Mouse (Mus musculus): Measurements from ENCODE around the gene Heyl.

DNA sequence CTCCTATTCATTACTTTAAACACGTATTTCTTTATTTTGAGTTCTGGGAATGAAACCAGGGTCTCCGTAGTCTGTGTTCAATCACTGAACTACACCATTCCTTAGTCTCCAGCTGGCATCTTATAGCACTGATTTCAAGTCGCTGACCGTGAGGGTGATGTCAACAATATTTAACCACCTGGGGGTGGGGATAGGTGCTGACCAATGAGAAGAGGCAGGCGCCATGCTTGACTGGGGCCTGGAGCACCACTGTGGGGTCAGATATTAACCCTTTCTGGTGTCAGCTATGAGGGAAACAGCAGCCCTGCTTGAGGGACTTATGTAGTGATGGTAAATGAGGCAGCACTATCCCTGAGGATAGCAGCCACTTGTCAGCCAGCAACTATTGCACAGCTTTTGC is 21.9 kb upstream of the Heyl start:
- TF ChIP-seq CTCF (IDR thresholded peaks at IDR 0.05; ENCODE audit: low read depth) (no peak), EP300 (IDR thresholded peaks at IDR 0.05; ENCODE audit: low read depth) (no peak)
